Mouse (Mus musculus) neural tube, embryonic 11.5 days (tissue): ENCODE measurements around the gene Ube2u. TPM values are rescaled to one million over a fixed set of nuclear protein-coding genes. Genes with fewer than 3 reads are reported as not detected.
"Not testable (repeated sequence)": the region's sequence is repeated elsewhere in the genome, so short reads cannot be mapped to it uniquely, and the experiment has no call there.

Experiments used
- ATAC-seq: fragments of 200-750 bp; cut with Nextera tagmentation; 2 replicates; pipeline ENCODE4 v1.8.0; 2017; ENCODE audit warnings: moderate number of reproducible peaks, mild to moderate bottlenecking, moderate TSS enrichment, moderate library complexity; ENCODE audit not compliant: insufficient read depth, low FRiP score, low TSS enrichment
- DNase-seq: peaks from one replicate; pipeline ENCODE4 v3.0.0-alpha.2; 2015; ENCODE audit warnings: low spot score
- H3K27ac ChIP-seq: fragments of 300-500 bp; sonication (generic); 2 replicates; pipeline ENCODE4 v1.5.1; 2014; ENCODE audit warnings: low read depth, mild to moderate bottlenecking, low read length
- H3K27me3 ChIP-seq: fragments of 300-500 bp; sonication (generic); 2 replicates; pipeline ENCODE4 v1.6.1; 2014; ENCODE audit warnings: mild to moderate bottlenecking, low read length, mixed read lengths; ENCODE audit not compliant: control insufficient read depth, insufficient read depth
- H3K36me3 ChIP-seq: fragments of 300-500 bp; sonication (generic); 2 replicates; pipeline ENCODE4 v1.6.1; 2014; ENCODE audit warnings: mild to moderate bottlenecking, low read length, moderate library complexity, mixed read lengths; ENCODE audit not compliant: control insufficient read depth, insufficient read depth
- H3K4me1 ChIP-seq: fragments of 300-500 bp; sonication (generic); 2 replicates; pipeline ENCODE4 v1.6.1; 2014; ENCODE audit warnings: low read length, mixed read lengths; ENCODE audit not compliant: control insufficient read depth, insufficient read depth
- H3K4me2 ChIP-seq: fragments of 300-500 bp; sonication (generic); 2 replicates; pipeline ENCODE4 v1.6.1; 2014; ENCODE audit warnings: low read depth, mild to moderate bottlenecking, moderate library complexity
- H3K4me3 ChIP-seq: fragments of 300-500 bp; sonication (generic); 2 replicates; pipeline ENCODE4 v1.5.1; 2014; ENCODE audit warnings: low read depth, low read length
- H3K9ac ChIP-seq: fragments of 300-500 bp; sonication (generic); 2 replicates; pipeline ENCODE4 v1.6.1; 2014; ENCODE audit warnings: mild to moderate bottlenecking, low read length
- H3K9me3 ChIP-seq: fragments of 300-500 bp; sonication (generic); 2 replicates; pipeline ENCODE4 v1.6.1; 2016; ENCODE audit warnings: low read length; ENCODE audit not compliant: control insufficient read depth
- WGBS: fragments of 180-500 bp; shearing (Covaris S2); extraction: QIAGEN DNeasy Blood & Tissue Kit; methylation state at CpG from one replicate; pipeline ENCODE4 v1.1.7; 2014; 5-methylcytosine and 5-hydroxymethylcytosine counted together
- polyA plus RNA-seq: library from polyadenylated mRNA; unstranded; fragments of >200 nt; fragmentation: Nextera tagmentation; extraction: Ambion mirVana; gene quantifications from 2 replicates; pipeline ENCODE4 v1.2.1, GENCODE M21; 2014

Gene Ube2u
- polyA plus RNA-seq, 1 experiment from 2014 or later = 0.49 TPM

GRCm38 (mm10) chr4:100496521-100496920 is 17.9 kb downstream of the Ube2u start:
- ATAC-seq = no peak
- H3K9ac ChIP-seq = no peak overlapping the region
- no peak overlapping the region for H3K4me3 ChIP-seq
- WGBS = 89% methylated on average over 1 of the region's 1 CpGs
- H3K4me1 ChIP-seq = no peaks in the 10 kb centered on the region
- H3K9me3 ChIP-seq = no peaks in the 10 kb centered on the region
- no peak overlapping the region for H3K4me2 ChIP-seq
- no peak for DNase-seq
- H3K27ac ChIP-seq = no peak overlapping the region
- H3K36me3 ChIP-seq = no peaks in the 10 kb centered on the region
- H3K27me3 ChIP-seq = no peaks in the 10 kb centered on the region

- ATAC-seq (no peak), DNase-seq (peak; percentile 28)
- Histone ChIP-seq H3K27me3 (no peaks in the 10 kb centered on the region), H3K4me2 (no peak overlapping the region), H3K36me3 (no peaks in the 10 kb centered on the region), H3K9ac (no peak overlapping the region), H3K4me3 (no peak overlapping the region), H3K27ac (no peak overlapping the region), H3K9me3 (no peaks in the 10 kb centered on the region), H3K4me1 (no peaks in the 10 kb centered on the region)
- WGBS = 55% methylated on average over 6 of the region's 6 CpGs
Measured at GRCm38 (mm10) chr4:100498192-100498591, 19.5 kb downstream of the Ube2u start.

- not testable (repeated sequence) for H3K4me3 ChIP-seq, H3K27ac ChIP-seq, H3K9me3 ChIP-seq, H3K36me3 ChIP-seq, H3K27me3 ChIP-seq, H3K4me1 ChIP-seq, H3K9ac ChIP-seq, H3K4me2 ChIP-seq, DNase-seq, ATAC-seq
- 92% methylated on average over 7 of the region's 7 CpGs for WGBS
Measured at GRCm38 (mm10) chr4:100499037-100499601, 20.5 kb downstream of the Ube2u start.

GRCm38 (mm10) chr4:100503337-100503736 is 24.7 kb downstream of the Ube2u start:
- WGBS = 87% methylated on average over 2 of the region's 2 CpGs
- Histone ChIP-seq H3K4me3 (no peak overlapping the region), H3K27ac (no peak overlapping the region), H3K9ac (no peak overlapping the region), H3K9me3 (no peaks in the 10 kb centered on the region), H3K4me1 (no peaks in the 10 kb centered on the region), H3K27me3 (no peaks in the 10 kb centered on the region), H3K4me2 (no peak overlapping the region), H3K36me3 (no peaks in the 10 kb centered on the region)
- no peak for ATAC-seq
- DNase-seq = no peak

- H3K36me3 ChIP-seq = no peaks in the 10 kb centered on the region
- ATAC-seq = no peak
- no peak overlapping the region for H3K4me2 ChIP-seq
- no peaks in the 10 kb centered on the region for H3K27me3 ChIP-seq
- no peaks in the 10 kb centered on the region for H3K9me3 ChIP-seq
- H3K9ac ChIP-seq = no peak overlapping the region
- no peaks in the 10 kb centered on the region for H3K4me1 ChIP-seq
- H3K4me3 ChIP-seq = no peak overlapping the region
- DNase-seq = no peak
- 92% methylated on average over 2 of the region's 2 CpGs for WGBS
- no peak overlapping the region for H3K27ac ChIP-seq
Measured at GRCm38 (mm10) chr4:100517646-100518045, 39.0 kb downstream of the Ube2u start.

- H3K4me1 ChIP-seq = peaks cover 13% of the 10 kb centered on the region; the same call in 1 of the 2 replicates
- no peak overlapping the region for H3K9ac ChIP-seq
- no peak overlapping the region for H3K4me3 ChIP-seq
- H3K27me3 ChIP-seq = peaks cover 14% of the 10 kb centered on the region
- no peaks in the 10 kb centered on the region for H3K9me3 ChIP-seq
- ATAC-seq = peak; percentile 48; the same call in 1 of the 2 replicates
- no peak overlapping the region for H3K4me2 ChIP-seq
- 10% methylated on average over 6 of the region's 6 CpGs for WGBS
- H3K36me3 ChIP-seq = no peaks in the 10 kb centered on the region
- DNase-seq = no peak
- no peak overlapping the region for H3K27ac ChIP-seq
Measured at GRCm38 (mm10) chr4:100522534-100522933, 43.9 kb downstream of the Ube2u start.

- 27% methylated on average over 4 of the region's 4 CpGs for WGBS
- Histone ChIP-seq H3K36me3 (no peaks in the 10 kb centered on the region), H3K9me3 (no peaks in the 10 kb centered on the region), H3K4me2 (no peak overlapping the region), H3K9ac (no peak overlapping the region), H3K4me3 (no peak overlapping the region), H3K27me3 (peaks cover 24% of the 10 kb centered on the region), H3K27ac (no peak overlapping the region), H3K4me1 (peaks cover 15% of the 10 kb centered on the region; the same call in 1 of the 2 replicates)
- ATAC-seq (no peak), DNase-seq (no peak)
Measured at GRCm38 (mm10) chr4:100524741-100525140, 46.1 kb downstream of the Ube2u start.

GRCm38 (mm10) chr4:100526296-100526695 is 47.6 kb downstream of the Ube2u start:
- WGBS = 48% methylated on average over 6 of the region's 6 CpGs
- Histone ChIP-seq H3K36me3 (no peaks in the 10 kb centered on the region), H3K4me3 (no peak overlapping the region), H3K27ac (no peak overlapping the region), H3K4me2 (no peak overlapping the region), H3K9me3 (no peaks in the 10 kb centered on the region), H3K27me3 (peaks cover 24% of the 10 kb centered on the region), H3K4me1 (peaks cover 15% of the 10 kb centered on the region; the same call in 1 of the 2 replicates), H3K9ac (no peak overlapping the region)
- DNase-seq (no peak), ATAC-seq (no peak)

- Histone ChIP-seq H3K4me3 (no peak overlapping the region), H3K27me3 (peaks cover 24% of the 10 kb centered on the region), H3K27ac (no peak overlapping the region), H3K9ac (no peak overlapping the region), H3K4me2 (peak overlapping the region; percentile 34; the same call in 1 of the 2 replicates), H3K4me1 (peaks cover 15% of the 10 kb centered on the region; the same call in 1 of the 2 replicates), H3K9me3 (no peaks in the 10 kb centered on the region), H3K36me3 (no peaks in the 10 kb centered on the region)
- no peak for ATAC-seq
- DNase-seq = no peak
- 22% methylated on average over 3 of the region's 3 CpGs for WGBS
Measured at GRCm38 (mm10) chr4:100527086-100527485, 48.4 kb downstream of the Ube2u start.
